Mouse (Mus musculus) spleen, adult 2 months (tissue): ENCODE measurements around the gene Lce3c. TPM values are rescaled to one million over a fixed set of nuclear protein-coding genes. Genes with fewer than 3 reads are reported as not detected.

Experiments
- DNase-seq, 2 experiments: peaks; one replicate each; pipeline versions ENCODE4 v3.0.0 to v3.0.0-alpha.2; 2012 to 2021; ENCODE audit warnings: low spot score in 2 of 2, low read depth in 1 of 2
- H3K27ac ChIP-seq: fragments of 200-500 bp; 2 replicates; pipeline ENCODE4 v1.5.1; 2012; ENCODE audit warnings: low read length, inconsistent platforms; ENCODE audit not compliant: insufficient read depth
- H3K27me3 ChIP-seq: fragments of 200-500 bp; 2 replicates; pipeline ENCODE4 v1.6.1; 2012; ENCODE audit warnings: mild to moderate bottlenecking, moderate library complexity, low read length, inconsistent platforms; ENCODE audit not compliant: control insufficient read depth, insufficient read depth
- H3K36me3 ChIP-seq: fragments of 200-500 bp; 2 replicates; pipeline ENCODE4 v1.6.1; 2012; ENCODE audit warnings: mild to moderate bottlenecking, low read length, inconsistent platforms; ENCODE audit not compliant: control insufficient read depth, insufficient read depth
- H3K4me1 ChIP-seq: fragments of 200-500 bp; 2 replicates; pipeline ENCODE4 v1.6.1; 2011; ENCODE audit warnings: inconsistent platforms; ENCODE audit not compliant: control insufficient read depth, insufficient read depth, insufficient read length
- H3K4me3 ChIP-seq: fragments of 200-500 bp; 2 replicates; pipeline ENCODE4 v1.5.1; 2011; ENCODE audit warnings: mild to moderate bottlenecking, inconsistent platforms; ENCODE audit not compliant: insufficient read depth, insufficient read length; ENCODE audit errors: extremely low read depth
- CTCF ChIP-seq: fragments of 200-500 bp; IDR thresholded peaks from 2 replicates; pipeline ENCODE4 v1.5.1; 2011; ENCODE audit warnings: mild to moderate bottlenecking, inconsistent platforms; ENCODE audit not compliant: insufficient read depth, insufficient read length, insufficient replicate concordance; ENCODE audit errors: extremely low read depth
- POLR2A ChIP-seq: fragments of 200-500 bp; IDR thresholded peaks from 2 replicates; pipeline ENCODE4 v1.6.1; 2011; ENCODE audit warnings: low read depth, low read length, inconsistent platforms
- WGBS: fragments of 180-500 bp; shearing (Covaris S2); methylation state at CpG from one replicate; pipeline ENCODE4 v1.1.7; 2018; 5-methylcytosine and 5-hydroxymethylcytosine counted together
- polyA plus RNA-seq: library from polyadenylated mRNA; depleted of rRNA; stranded (reverse); fragments of >200 nt; gene quantifications from 2 replicates; pipeline ENCODE4 v1.2.3, GENCODE M21; 2012; rRNA removed

The Lce3c gene
- polyA plus RNA-seq, 1 experiment, result not detected

GRCm38 (mm10) chr3:92926130-92926529 is 18.2 kb upstream of the Lce3c start, which contains the start of gene Lce3a:
Lce3a (minus strand) TSS chr3:92926230.
- no peaks in the 10 kb centered on the region for H3K4me1 ChIP-seq
- WGBS, result 39% methylated on average over 2 of the region's 2 CpGs
- H3K27ac ChIP-seq, result no peak within 1 kb of the TSS
- TF ChIP-seq CTCF (no peak), POLR2A (no peak)
- no peaks in the 10 kb centered on the region for H3K36me3 ChIP-seq
- DNase-seq, result no peak
- H3K27me3 ChIP-seq, result no peaks in the 10 kb centered on the region
- no peak within 1 kb of the TSS for H3K4me3 ChIP-seq

- TF ChIP-seq POLR2A, result no peak
- no peak for TF ChIP-seq CTCF
- Histone ChIP-seq H3K4me1 (no peaks in the 10 kb centered on the region), H3K36me3 (no peaks in the 10 kb centered on the region), H3K27me3 (no peaks in the 10 kb centered on the region), H3K27ac (no peak within 1 kb of the TSS), H3K4me3 (no peak within 1 kb of the TSS)
- 51% methylated on average over 2 of the region's 2 CpGs for WGBS
- no peak for DNase-seq
These were observed 11.6 kb upstream of the Lce3c start, which contains the start of gene Lce3b for GRCm38 (mm10) chr3:92932679-92933078. Lce3b (plus strand) TSS chr3:92932979.

- TF ChIP-seq CTCF (no peak), POLR2A (no peak)
- DNase-seq, result no peak
- Histone ChIP-seq H3K36me3 (no peaks in the 10 kb centered on the region), H3K27me3 (no peaks in the 10 kb centered on the region), H3K27ac (no peak within 1 kb of the TSS), H3K4me1 (no peaks in the 10 kb centered on the region), H3K4me3 (no peak within 1 kb of the TSS)
- 93% methylated on average over 1 of the region's 1 CpGs for WGBS
These were observed 12.8 kb downstream of the Lce3c start, which contains the start of gene Lce3d for GRCm38 (mm10) chr3:92957090-92957489. Lce3d (plus strand) TSS chr3:92957390.

GRCm38 (mm10) chr3:92966761-92967160 is 22.5 kb downstream of the Lce3c start, which contains the start of gene Lce3e:
Lce3e (plus strand) TSS chr3:92967061.
- Histone ChIP-seq H3K27me3 (no peaks in the 10 kb centered on the region), H3K4me1 (no peaks in the 10 kb centered on the region), H3K27ac (no peak within 1 kb of the TSS), H3K36me3 (no peaks in the 10 kb centered on the region), H3K4me3 (no peak within 1 kb of the TSS)
- TF ChIP-seq CTCF, result no peak
- TF ChIP-seq POLR2A, result no peak
- no peak for DNase-seq
- 91% methylated on average over 2 of the region's 2 CpGs for WGBS

- Histone ChIP-seq H3K4me1 (no peaks in the 10 kb centered on the region), H3K27me3 (no peaks in the 10 kb centered on the region), H3K36me3 (no peaks in the 10 kb centered on the region), H3K4me3 (no peak overlapping the region), H3K27ac (no peak overlapping the region)
- TF ChIP-seq CTCF (no peak), POLR2A (no peak)
- DNase-seq, result no peak
- 80% methylated on average over 2 of the region's 2 CpGs for whole genome bisulfite sequencing
These were observed 34.2 kb downstream of the Lce3c start for GRCm38 (mm10) chr3:92978484-92978883.

- no peaks in the 10 kb centered on the region for H3K4me1 ChIP-seq
- H3K27me3 ChIP-seq, result no peaks in the 10 kb centered on the region
- TF ChIP-seq POLR2A, result no peak
- DNase-seq, result no peak
- no peak within 1 kb of the TSS for H3K27ac ChIP-seq
- H3K36me3 ChIP-seq, result no peaks in the 10 kb centered on the region
- H3K4me3 ChIP-seq, result no peak within 1 kb of the TSS
These were observed 47.6 kb downstream of the Lce3c start, which contains the start of gene Lce3f for GRCm38 (mm10) chr3:92991926-92992325. Lce3f (plus strand) TSS chr3:92992226.

Other genes starting within 250 kb of the Lce3c start
- gene Lce1e, start 235.4 kb upstream of the Lce3c start, polyA plus RNA-seq, result not detected in 2 replicates
- not detected in 2 replicates for gene Lce1f, start 224.1 kb upstream of the Lce3c start, polyA plus RNA-seq
- gene Gm38119, start 205.4 kb upstream of the Lce3c start, polyA plus RNA-seq, result not detected in 2 replicates
- gene Lce1g, start 192.1 kb upstream of the Lce3c start, polyA plus RNA-seq, result not detected in 2 replicates
- not detected in 2 replicates for gene Lce1h, start 179.4 kb upstream of the Lce3c start, polyA plus RNA-seq
- not detected in 2 replicates for gene Lce1i, start 165.6 kb upstream of the Lce3c start, polyA plus RNA-seq
- gene Lce1j, start 154.0 kb upstream of the Lce3c start, polyA plus RNA-seq, result not detected in 2 replicates
- gene Lce1k, start 136.6 kb upstream of the Lce3c start, polyA plus RNA-seq, result not detected in 2 replicates
- gene Kprp, start 117.2 kb upstream of the Lce3c start, polyA plus RNA-seq, result not detected in 2 replicates
- not detected in 2 replicates for gene Lce1l, start 93.2 kb upstream of the Lce3c start, polyA plus RNA-seq
- gene 2310050C09Rik, start 74.3 kb upstream of the Lce3c start, polyA plus RNA-seq, result not detected in 2 replicates
- not detected in 2 replicates for gene Lce3a, start 18.3 kb upstream of the Lce3c start, polyA plus RNA-seq
- not detected in 2 replicates for gene Lce3b, start 11.5 kb upstream of the Lce3c start, polyA plus RNA-seq
- gene Lce3d, start 12.9 kb downstream of the Lce3c start, polyA plus RNA-seq, result not detected in 2 replicates
- gene Lce3e, start 22.6 kb downstream of the Lce3c start, polyA plus RNA-seq, result not detected in 2 replicates
- gene Lce3f, start 47.7 kb downstream of the Lce3c start, polyA plus RNA-seq, result not detected in 2 replicates
- not detected in 2 replicates for gene Crct1, start 71.2 kb downstream of the Lce3c start, polyA plus RNA-seq
- not detected in 2 replicates for gene Lce1m, start 74.6 kb downstream of the Lce3c start, polyA plus RNA-seq
- not detected in 2 replicates for gene Gm4858, start 124.3 kb downstream of the Lce3c start, polyA plus RNA-seq
- gene Crnn, start 200.3 kb downstream of the Lce3c start, polyA plus RNA-seq, result not detected in 2 replicates